Mouse (Mus musculus) left cerebral cortex, adult 2 months (tissue): Measurements from ENCODE around the gene Ggct. TPM values are rescaled to one million over a fixed set of nuclear protein-coding genes. Genes with fewer than 3 reads are reported as not detected.

Experiments used
- DNase-seq, 2 experiments: peaks; one replicate each; pipeline ENCODE4 v3.0.0; 2021 to 2022; ENCODE audit warnings: low spot score in 2 of 2, mixed read lengths in 1 of 2; ENCODE audit errors: extremely low spot score in 1 of 2
- H3K27ac ChIP-seq: fragments of 200-600 bp; 2 replicates; pipeline ENCODE4 v1.8.1; 2022
- H3K4me3 ChIP-seq: fragments of 200-600 bp; 2 replicates; pipeline ENCODE4 v1.8.1; 2022
- CTCF ChIP-seq: fragments of 200-600 bp; IDR thresholded peaks from 2 replicates; pipeline ENCODE4 v1.8.1; 2022; ENCODE audit warnings: antibody characterized with exemption, mild to moderate bottlenecking, moderate library complexity
- intact Hi-C: fragments of 180-260 bp; cut with DNase I; formaldehyde crosslinking; loops from one replicate; pipeline ENCODE4 v1.15.1; 2025
- total RNA-seq, 2 experiments: library from RNA; stranded (reverse); gene quantifications; 2 replicates each; pipeline ENCODE4 v1.2.3; 2021

The Ggct gene
- total RNA-seq, 2 experiments from 2014 or later = 27.7 to 29.3 TPM

GRCm38 (mm10) chr6:55016236-55016635, 23.5 kb upstream of the Ggct start:
- peak; percentile 57 for TF ChIP-seq CTCF
- H3K4me3 ChIP-seq = no peak overlapping the region
- intact Hi-C loops = loop anchor here (1.0 to 5.0 kb wide), 3 partner anchors 99 to 309 kb away; no protein-coding TSS in a partner anchor
- H3K27ac ChIP-seq = no peak overlapping the region
- peak; percentile 41 to 50 for DNase-seq

- DNase-seq = no peak
- intact Hi-C loops = no loop called here
- Histone ChIP-seq H3K4me3 (no peak overlapping the region), H3K27ac (no peak overlapping the region)
- TF ChIP-seq CTCF = no peak
Measured at GRCm38 (mm10) chr6:55014184-55014583, 21.4 kb upstream of the Ggct start.

- intact Hi-C loops = no loop called here
- TF ChIP-seq CTCF = no peak
Measured at GRCm38 (mm10) chr6:55012516-55012915, 19.8 kb upstream of the Ggct start.

GRCm38 (mm10) chr6:55010330-55011091, 17.8 kb upstream of the Ggct start:
- DNase-seq = no peak
- no peak for TF ChIP-seq CTCF
- intact Hi-C loops = no loop called here
- Histone ChIP-seq H3K4me3 (no peak overlapping the region), H3K27ac (no peak overlapping the region)

More at GRCm38 (mm10) chr6:55012516-55012915, 19.8 kb upstream of the Ggct start:
- H3K27ac ChIP-seq = no peak overlapping the region
- DNase-seq = no peak
- H3K4me3 ChIP-seq = no peak overlapping the region

- no peak for DNase-seq
- Histone ChIP-seq H3K27ac (no peak overlapping the region), H3K4me3 (no peak overlapping the region)
- intact Hi-C loops = no loop called here
- no peak for TF ChIP-seq CTCF
Measured at GRCm38 (mm10) chr6:55009391-55010230, 16.9 kb upstream of the Ggct start.

- TF ChIP-seq CTCF = no peak
- H3K4me3 ChIP-seq = no peak overlapping the region
- intact Hi-C loops = no loop called here
- no peak overlapping the region for H3K27ac ChIP-seq
- DNase-seq = no peak
Measured at GRCm38 (mm10) chr6:55008401-55008800, 15.7 kb upstream of the Ggct start.

- intact Hi-C loops = no loop called here
- no peak for TF ChIP-seq CTCF
- DNase-seq = no peak
Measured at GRCm38 (mm10) chr6:55003559-55003958, 10.8 kb upstream of the Ggct start.

GRCm38 (mm10) chr6:55002438-55002837, 9.7 kb upstream of the Ggct start:
- no peak for DNase-seq
- intact Hi-C loops = no loop called here
- H3K4me3 ChIP-seq = no peak overlapping the region
- no peak for TF ChIP-seq CTCF
- no peak overlapping the region for H3K27ac ChIP-seq

More at GRCm38 (mm10) chr6:55003559-55003958, 10.8 kb upstream of the Ggct start:
- no peak overlapping the region for H3K27ac ChIP-seq
- H3K4me3 ChIP-seq = no peak overlapping the region

GRCm38 (mm10) chr6:55001320-55001719, 8.6 kb upstream of the Ggct start:
- intact Hi-C loops = no loop called here
- no peak overlapping the region for H3K27ac ChIP-seq
- no peak for DNase-seq
- no peak for TF ChIP-seq CTCF
- no peak overlapping the region for H3K4me3 ChIP-seq

- intact Hi-C loops = no loop called here
- no peak for TF ChIP-seq CTCF
- Histone ChIP-seq H3K27ac (no peak overlapping the region), H3K4me3 (no peak overlapping the region)
- no peak for DNase-seq
Measured at GRCm38 (mm10) chr6:54997726-54998125, 5.0 kb upstream of the Ggct start.

GRCm38 (mm10) chr6:54996361-54996760, 3.6 kb upstream of the Ggct start:
- Histone ChIP-seq H3K27ac (no peak overlapping the region), H3K4me3 (no peak overlapping the region)
- intact Hi-C loops = no loop called here
- DNase-seq = no peak
- no peak for TF ChIP-seq CTCF

GRCm38 (mm10) chr6:54992141-54992540, 609 bp downstream of the Ggct start:
- DNase-seq = no peak
- H3K4me3 ChIP-seq = peak overlapping the region; percentile 63
- intact Hi-C loops = loop anchor here (2.0 to 5.0 kb wide), 4 partner anchors 75 to 395 kb away; partner anchors contain the start of genes Fkbp14, Plekha8 and Znrf2
- H3K27ac ChIP-seq = peak overlapping the region; percentile 89
- TF ChIP-seq CTCF = no peak
